Mouse (Mus musculus) megakaryocyte, embryonic 14.5 days (primary cell): ENCODE results near the gene AC161166.1.

ENCODE experiments used
- FLI1 ChIP-seq: IDR thresholded peaks from 2 replicates; pipeline ENCODE4 v1.6.1; 2012; ENCODE audit warnings: low read length, inconsistent platforms, mixed read lengths
- GATA1 ChIP-seq: IDR thresholded peaks from 3 replicates; pipeline ENCODE4 v1.6.1; 2012; ENCODE audit warnings: mixed read lengths, low read length, inconsistent platforms, borderline replicate concordance

GRCm38 (mm10) chr7:24476856-24477255 is 35.4 kb downstream of the AC161166.1 start:
- no peak for TF ChIP-seq GATA1
- no peak for TF ChIP-seq FLI1
